In the genomic region with DNA sequence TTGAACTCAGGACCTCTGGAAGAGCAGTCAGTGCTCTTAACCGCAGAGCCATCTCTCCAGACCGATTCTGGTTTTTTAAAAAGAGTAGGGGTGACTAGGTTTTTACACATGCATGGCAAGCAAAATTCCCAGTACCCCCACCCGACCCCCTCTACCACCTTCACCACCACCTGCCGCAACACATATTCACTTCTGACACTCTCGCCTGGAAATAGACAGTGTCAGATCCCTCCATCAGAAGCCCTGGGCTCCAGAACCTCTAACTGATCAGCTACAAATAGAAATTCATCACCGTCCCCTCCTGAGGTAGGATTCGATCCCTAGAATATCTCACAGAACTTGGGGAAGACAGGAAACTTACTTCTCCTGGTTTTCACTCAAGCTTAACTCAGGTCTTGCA, we compare ENCODE assay signal across 38 mouse cellular contexts. TPM values are rescaled to one million over a fixed set of nuclear protein-coding genes. Genes with fewer than 3 reads are reported as not detected.
"Had no signal": no experiment of that assay in that cellular context is flagged by ENCODE, and none has a peak within 500 bp of the region (broad histone marks: within the 10 kb centered on the region; RNA-seq: fewer than 3 reads in every experiment).

No protein-coding gene starts in this region.

- H3K4me1 ChIP-seq: liver, embryonic 12.5 days had no signal

- DNase-seq: gastrocnemius, postnatal 14 days; gastrocnemius, postnatal 36 days; heart, adult 18-20 months; heart, postnatal 14 days; heart, postnatal 36 days; kidney, adult 11 months; kidney, adult 2 months; kidney, adult 9 months; kidney, postnatal 14 days; kidney, postnatal 36 days; layer of hippocampus, postnatal 36 days; left cerebral cortex, postnatal 4 days had no signal

- H3K27me3 ChIP-seq: heart, embryonic 13.5 days; heart, embryonic 15.5 days; hindbrain, embryonic 13.5 days; hindbrain, embryonic 15.5 days; kidney, embryonic 15.5 days; limb, embryonic 13.5 days; limb, embryonic 15.5 days; liver, embryonic 12.5 days had no signal

- H3K4me2 ChIP-seq: heart, embryonic 11.5 days; heart, embryonic 13.5 days; heart, embryonic 15.5 days; hindbrain, embryonic 13.5 days; hindbrain, embryonic 15.5 days; kidney, embryonic 15.5 days; limb, embryonic 13.5 days; limb, embryonic 15.5 days; liver, embryonic 12.5 days had no signal

- H3K36me3 ChIP-seq: heart, embryonic 15.5 days; hindbrain, embryonic 13.5 days; hindbrain, embryonic 15.5 days; limb, embryonic 13.5 days; limb, embryonic 15.5 days; liver, embryonic 12.5 days had no signal

- H3K9me3 ChIP-seq: heart, embryonic 13.5 days; heart, embryonic 15.5 days; hindbrain, embryonic 13.5 days; hindbrain, embryonic 15.5 days; kidney, embryonic 15.5 days; limb, embryonic 13.5 days; limb, embryonic 15.5 days; liver, embryonic 12.5 days had no signal

- H3K27ac ChIP-seq: heart, embryonic 13.5 days; heart, embryonic 15.5 days; hindbrain, embryonic 13.5 days; hindbrain, embryonic 15.5 days; kidney, postnatal 0 days; limb, embryonic 13.5 days; limb, embryonic 15.5 days; liver, embryonic 12.5 days had no signal

- H3K4me3 ChIP-seq: heart, embryonic 13.5 days; heart, embryonic 15.5 days; hindbrain, embryonic 13.5 days; hindbrain, embryonic 15.5 days; kidney, embryonic 15.5 days; limb, embryonic 13.5 days; limb, embryonic 15.5 days; liver, embryonic 12.5 days had no signal

- H3K9ac ChIP-seq: heart, embryonic 13.5 days; heart, embryonic 15.5 days; hindbrain, embryonic 13.5 days; hindbrain, embryonic 15.5 days; kidney, embryonic 15.5 days; limb, embryonic 13.5 days; limb, embryonic 15.5 days; liver, embryonic 12.5 days had no signal

- ATAC-seq: hindbrain, postnatal 0 days; intestine, embryonic 16.5 days; liver, embryonic 12.5 days had no signal

RNA-seq across cellular contexts. Expression of gene Car6, which starts 58.4 kb away (rescaled TPM):
- total RNA-seq: gastrocnemius, adult 18-20 months; gastrocnemius, adult 8-10 months; heart, postnatal 14 days; heart, postnatal 36 days; hematopoietic stem cell, adult 5-6 weeks; hindbrain, postnatal 0 days; layer of hippocampus, adult 18-20 months; layer of hippocampus, postnatal 14 days; left cerebral cortex, adult 18-20 months; left cerebral cortex, adult 8-10 months; left cerebral cortex, postnatal 10 days; left cerebral cortex, postnatal 25 days; left cerebral cortex, postnatal 4 days; liver, adult 2 months had no signal
- polyA plus RNA-seq: heart, embryonic 11.5 days; heart, embryonic 13.5 days; heart, embryonic 15.5 days; heart, postnatal 0 days; hindbrain, embryonic 11.5 days; hindbrain, embryonic 13.5 days; hindbrain, embryonic 15.5 days; hindbrain, postnatal 0 days; intestine, embryonic 14.5 days; intestine, embryonic 16.5 days; kidney, adult 2 months; kidney, embryonic 15.5 days; kidney, postnatal 0 days; large intestine, adult 2 months; liver, adult 2 months; liver, embryonic 12.5 days had no signal
